Mouse (Mus musculus) ES-E14 (cell line): Measurements from ENCODE around the gene Hoxa6. TPM values are rescaled to one million over a fixed set of nuclear protein-coding genes. Genes with fewer than 3 reads are reported as not detected.

Source experiments
- DNase-seq: peaks from one replicate; pipeline ENCODE4 v3.0.0-alpha.2; 2013; ENCODE audit warnings: low read depth, low spot score
- H3K27ac ChIP-seq: 2 replicates; pipeline ENCODE4 v1.5.1; 2012; ENCODE audit warnings: low read depth, mild to moderate bottlenecking, low read length, moderate library complexity, mixed read lengths; ENCODE audit not compliant: poor library complexity, insufficient read depth, severe bottlenecking
- H3K36me3 ChIP-seq: 2 replicates; pipeline ENCODE4 v1.6.1; 2012; ENCODE audit warnings: mild to moderate bottlenecking, low read length, moderate library complexity, mixed read lengths; ENCODE audit not compliant: control insufficient read depth, poor library complexity, insufficient read depth, severe bottlenecking
- H3K4me1 ChIP-seq, 2 experiments: fragments of 150-350 bp in 1 of 2; sonication (generic) in 1 of 2; 2 replicates each; pipeline ENCODE4 v1.6.1; 2012; ENCODE audit warnings: low read length in 2 of 2, mild to moderate bottlenecking in 1 of 2, mixed read lengths in 1 of 2; ENCODE audit not compliant: control insufficient read depth in 2 of 2, insufficient read depth in 2 of 2, poor library complexity in 1 of 2
- H3K4me3 ChIP-seq, 2 experiments: fragments of 150-350 bp in 1 of 2; sonication (generic) in 1 of 2; 2 replicates each; pipeline ENCODE4 v1.5.1; 2012; ENCODE audit warnings: low read length in 2 of 2, low read depth in 1 of 2, mild to moderate bottlenecking in 1 of 2, mixed read lengths in 1 of 2; ENCODE audit not compliant: insufficient read depth in 1 of 2, poor library complexity in 1 of 2, severe bottlenecking in 1 of 2
- H3K9ac ChIP-seq: 2 replicates; pipeline ENCODE4 v1.6.1; 2012; ENCODE audit warnings: low read depth, mild to moderate bottlenecking, low read length, mixed read lengths; ENCODE audit not compliant: poor library complexity, insufficient read depth, severe bottlenecking
- H3K9me3 ChIP-seq: fragments of 150-350 bp; sonication (generic); 2 replicates; pipeline ENCODE4 v1.6.1; 2012; ENCODE audit warnings: low read depth, mild to moderate bottlenecking, low read length; ENCODE audit not compliant: control insufficient read depth, insufficient read depth
- CHD2 ChIP-seq: IDR thresholded peaks from 2 replicates; pipeline ENCODE4 v1.6.1; 2014; ENCODE audit warnings: mild to moderate bottlenecking, low read depth, low read length, inconsistent platforms
- HCFC1 ChIP-seq: IDR thresholded peaks from 2 replicates; pipeline ENCODE4 v1.6.1; 2012; ENCODE audit warnings: low read length, inconsistent platforms, borderline replicate concordance; ENCODE audit not compliant: insufficient read depth
- MAFK ChIP-seq: IDR thresholded peaks from 2 replicates; pipeline ENCODE4 v1.6.1; 2014; ENCODE audit warnings: mild to moderate bottlenecking, low read depth, low read length, inconsistent platforms; ENCODE audit not compliant: insufficient read depth
- ZC3H11A ChIP-seq: IDR thresholded peaks from 2 replicates; pipeline ENCODE4 v1.6.1; 2012; ENCODE audit warnings: low read depth, mild to moderate bottlenecking, inconsistent platforms, low read length, borderline replicate concordance
- ZNF384 ChIP-seq: IDR thresholded peaks from 2 replicates; pipeline ENCODE4 v1.6.1; 2012; ENCODE audit warnings: low read depth, low read length, inconsistent platforms
- in situ Hi-C, 2 experiments: fragments of 600-800 bp; cut with MboI; formaldehyde crosslinking; loops; one replicate each; pipeline ENCODE4 v1.15.1; 2025; ENCODE audit warnings: low sequenced_read_pairs in 2 of 2, inconsistent platforms in 1 of 2; ENCODE audit not compliant: unreplicated experiment in 2 of 2
- total RNA-seq: library from RNA; depleted of rRNA; stranded (reverse); fragments of 300-350 nt; gene quantifications from 2 replicates; pipeline ENCODE4 v1.2.3, GENCODE M21; 2012

The Hoxa6 gene
- total RNA-seq, 1 experiment: not detected

GRCm38 (mm10) chr6:52194690-52195089 is 13.8 kb downstream of the Hoxa6 start:
- Histone ChIP-seq H3K9ac (no peak overlapping the region), H3K4me3 (no peak overlapping the region), H3K27ac (no peak overlapping the region), H3K4me1 (peaks cover 0 to 2% of the 10 kb centered on the region in 2 experiments; a peak in 1 of 4 replicates), H3K9me3 (no peaks in the 10 kb centered on the region), H3K36me3 (no peaks in the 10 kb centered on the region)
- no peak for TF ChIP-seq HCFC1
- no peak for TF ChIP-seq MAFK
- TF ChIP-seq ZNF384: no peak
- TF ChIP-seq CHD2: no peak
- TF ChIP-seq ZC3H11A: no peak
- in situ Hi-C loops: no loop called here
- DNase-seq: no peak

- in situ Hi-C loops: no loop called here
- DNase-seq: no peak
- Histone ChIP-seq H3K27ac (no peak overlapping the region), H3K36me3 (no peaks in the 10 kb centered on the region), H3K9ac (peak overlapping the region; percentile 67), H3K9me3 (no peaks in the 10 kb centered on the region), H3K4me1 (peaks cover 0 to 2% of the 10 kb centered on the region in 2 experiments; a peak in 1 of 4 replicates), H3K4me3 (peak overlapping the region; percentile 67 to 74)
- TF ChIP-seq CHD2 (no peak), ZNF384 (no peak), MAFK (no peak), ZC3H11A (no peak), HCFC1 (no peak)
These were observed 16.5 kb downstream of the Hoxa6 start for GRCm38 (mm10) chr6:52191860-52192550.

- Histone ChIP-seq H3K4me1 (peaks cover 0 to 2% of the 10 kb centered on the region in 2 experiments; a peak in 1 of 4 replicates), H3K36me3 (no peaks in the 10 kb centered on the region), H3K9ac (peak within 1 kb of the TSS; percentile 67), H3K4me3 (peak within 1 kb of the TSS; percentile 67 to 74), H3K27ac (no peak within 1 kb of the TSS), H3K9me3 (no peaks in the 10 kb centered on the region)
- TF ChIP-seq MAFK (no peak), ZNF384 (no peak), ZC3H11A (no peak), CHD2 (no peak), HCFC1 (no peak)
- DNase-seq: no peak
- in situ Hi-C loops: no loop called here
These were observed 17.4 kb downstream of the Hoxa6 start, which contains the start of gene Hoxa4 for GRCm38 (mm10) chr6:52190906-52191810. TSS of gene Hoxa4 (minus strand) at chr6:52191753.

- TF ChIP-seq ZNF384: no peak
- no peak for TF ChIP-seq ZC3H11A
- no peak for TF ChIP-seq MAFK
- no peak for TF ChIP-seq CHD2
- no peak for TF ChIP-seq HCFC1
- DNase-seq: no peak
- no peak overlapping the region for H3K4me3 ChIP-seq
These were observed 18.1 kb downstream of the Hoxa6 start for GRCm38 (mm10) chr6:52190410-52190809.

More at GRCm38 (mm10) chr6:52190410-52190809, 18.1 kb downstream of the Hoxa6 start:
- Histone ChIP-seq H3K27ac (no peak overlapping the region), H3K9ac (no peak overlapping the region), H3K9me3 (no peaks in the 10 kb centered on the region), H3K4me1 (peaks cover 0 to 2% of the 10 kb centered on the region in 2 experiments; a peak in 1 of 4 replicates), H3K36me3 (no peaks in the 10 kb centered on the region)
- in situ Hi-C loops: no loop called here
